Mouse (Mus musculus) stomach, postnatal 0 days (tissue): ENCODE measurements around the gene Eva1a.

Experiments
- CTCF ChIP-seq: IDR thresholded peaks from 2 replicates; pipeline ENCODE4 v1.5.1; 2016; ENCODE audit warnings: antibody characterized with exemption, low read depth, mild to moderate bottlenecking, moderate library complexity
- EP300 ChIP-seq: optimal IDR thresholded peaks from 2 replicates; pipeline ENCODE3; 2016; ENCODE audit warnings: antibody characterized with exemption

DNA sequence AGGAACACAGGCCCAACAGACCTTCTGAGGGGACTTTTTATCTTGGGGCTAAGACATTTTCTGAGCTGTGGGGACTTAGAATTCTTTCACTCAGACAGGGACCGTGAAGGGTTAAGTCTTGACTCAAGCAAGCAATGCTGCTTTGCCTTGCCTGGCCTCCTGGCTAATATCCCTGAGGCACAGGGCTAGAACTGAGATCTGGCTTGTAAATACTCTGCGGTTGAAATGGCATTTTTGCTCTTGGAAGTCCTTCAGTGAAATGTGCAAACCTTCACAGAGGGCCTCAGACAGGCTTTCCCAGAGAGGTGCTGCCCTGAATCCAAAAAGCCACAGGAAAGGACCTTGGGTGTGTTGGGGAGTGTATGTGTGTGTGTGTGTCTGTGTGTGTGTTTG lies 11.9 kb downstream of the Eva1a start:
- TF ChIP-seq CTCF (no peak), EP300 (no peak)
